Mouse (Mus musculus): Measurements from ENCODE around the gene Satl1. TPM values are rescaled to one million over a fixed set of nuclear protein-coding genes. Genes with fewer than 3 reads are reported as not detected.

Satl1 gene
- polyA plus RNA-seq, 1 experiment from 2014 or later, result not detected

Other genes starting within 250 kb of the Satl1 start
- gene 4933403O08Rik, start 167.7 kb downstream of the Satl1 start, polyA plus RNA-seq (2016; fragmentation: Nextera tagmentation; extraction: Ambion mirVana), result 0.31 TPM in 1 of 2 replicates, not detected in the other
- 43.5 and 44.0 TPM in 2 replicates for gene Apool, start 95.4 kb downstream of the Satl1 start, polyA plus RNA-seq (2016; fragmentation: Nextera tagmentation; extraction: Ambion mirVana)
- gene 2010106E10Rik, start 88.5 kb upstream of the Satl1 start, polyA plus RNA-seq (2016; fragmentation: Nextera tagmentation; extraction: Ambion mirVana), result not detected in 2 replicates
- 32.6 and 34.3 TPM in 2 replicates for gene Zfp711, start 193.7 kb upstream of the Satl1 start, polyA plus RNA-seq (2016; fragmentation: Nextera tagmentation; extraction: Ambion mirVana)